Mouse (Mus musculus) testis, adult 2 months (tissue): ENCODE results near the gene Numa1.
A peak's percentile ranks its signal among the peaks of the same experiment; 100 is the strongest.

Experiments used
- CTCF ChIP-seq: fragments of 200-500 bp; IDR thresholded peaks from 2 replicates; pipeline ENCODE4 v1.5.1; 2012; ENCODE audit warnings: low read depth, mild to moderate bottlenecking, inconsistent platforms, low read length, moderate library complexity; ENCODE audit not compliant: control insufficient read depth, insufficient read depth, insufficient replicate concordance
- POLR2A ChIP-seq: fragments of 200-500 bp; IDR thresholded peaks from 2 replicates; pipeline ENCODE4 v1.6.1; 2012; ENCODE audit warnings: low read depth, mild to moderate bottlenecking, inconsistent platforms, low read length, moderate library complexity; ENCODE audit not compliant: control insufficient read depth

GRCm38 (mm10) chr7:101933751-101934240, at the start of gene Numa1, which contains the start of gene Lrrc51:
- TF ChIP-seq CTCF (no peak), POLR2A (peak; percentile 76)
